Mouse (Mus musculus) Patski (cell line): ENCODE measurements around the gene Avpr1a. TPM values are rescaled to one million over a fixed set of nuclear protein-coding genes. Genes with fewer than 3 reads are reported as not detected.

Experiments
- ATAC-seq: fragments of 100-300 bp; one replicate; pipeline ENCODE4 v1.8.0; 2021
- CTCF ChIA-PET: fragments of 350-600 bp; sonication (Branson Sonifier 250); formaldehyde crosslinking; loops from one replicate; lab custom pipeline; 2022; ENCODE audit warnings: inconsistent platforms; lab: Charles Lee
- POLR2A ChIA-PET: fragments of 350-600 bp; sonication (Branson Sonifier 250); formaldehyde crosslinking; loops from one replicate; lab custom pipeline; 2022; ENCODE audit warnings: antibody characterized with exemption, inconsistent platforms; lab: Charles Lee
- DNase-seq: peaks from one replicate; pipeline ENCODE4 v3.0.0-alpha.2; 2011; ENCODE audit warnings: low read depth, low spot score
- H3K27me3 ChIP-seq: fragments of 371-371 bp; one replicate; pipeline ENCODE4 v1.5.1; 2021
- CTCF ChIP-seq: fragments of 100-300 bp; IDR thresholded peaks from one replicate; pipeline ENCODE4 v1.5.1; 2021
- in situ Hi-C: fragments of 300-500 bp; cut with MboI; formaldehyde crosslinking; loops from 3 replicates; pipeline ENCODE4 v1.11.1; 2018; ENCODE audit warnings: low pct_unique_long_range_greater_than_20kb, mixed read lengths
- polyA plus RNA-seq: library from polyadenylated mRNA; unstranded; gene quantifications from one replicate; pipeline ENCODE4 v1.2.3, GENCODE M21; 2021

Avpr1a gene
- polyA plus RNA-seq: 0.03 TPM

- in situ Hi-C loops: no loop called here
- CTCF ChIA-PET: interaction anchor here (0.7 kb wide), 1 partner anchor 14 kb away, joined by 3 read pairs; no protein-coding TSS in a partner anchor
- no peak for ATAC-seq
Observed at GRCm38 (mm10) chr10:122447861-122448716, at the start of gene Avpr1a. Avpr1a (plus strand) TSS chr10:122448499.

DNA sequence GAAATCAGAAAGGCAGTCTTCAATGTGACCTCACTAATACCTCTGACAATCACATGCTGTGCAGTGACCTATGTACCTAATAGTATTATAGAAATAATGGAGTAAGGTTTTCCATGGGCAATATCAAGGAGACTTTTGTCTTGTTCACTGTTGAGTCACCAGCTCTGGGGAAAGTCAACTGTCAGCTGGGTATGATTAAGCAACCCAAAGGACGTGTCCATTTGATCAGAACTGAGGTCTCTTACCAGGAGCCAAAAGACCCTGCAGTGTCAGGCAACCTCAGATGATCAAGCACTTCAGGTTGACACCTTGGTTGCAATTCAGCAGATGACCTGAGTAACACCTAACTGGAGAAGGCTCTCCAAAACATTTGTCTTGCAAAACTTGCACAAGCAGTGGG, 46.0 kb upstream of the Avpr1a start:
- in situ Hi-C loops: no loop called here

More at GRCm38 (mm10) chr10:122447861-122448716, at the start of gene Avpr1a:
- POLR2A ChIA-PET: no interaction called here
- H3K27me3 ChIP-seq: peaks cover 22% of the 10 kb centered on the region
- no peak for TF ChIP-seq CTCF
- DNase-seq: no peak

GRCm38 (mm10) chr10:122406333-122406732, 42.0 kb upstream of the Avpr1a start:
- no peak for DNase-seq
- no peak for TF ChIP-seq CTCF
- in situ Hi-C loops: no loop called here
- POLR2A ChIA-PET: interaction anchor here (0.6 kb wide), 1 partner anchor 1408 kb away, joined by 7 read pairs; no protein-coding TSS in a partner anchor
- no peak for ATAC-seq
- CTCF ChIA-PET: interaction anchor here (1.2 to 1.8 kb wide), 2 partner anchors 23 to 40 kb away, joined by 3 to 4 read pairs; no protein-coding TSS in a partner anchor
- no peaks in the 10 kb centered on the region for H3K27me3 ChIP-seq

More for the DNA sequence above, 46.0 kb upstream of the Avpr1a start:
- no peaks in the 10 kb centered on the region for H3K27me3 ChIP-seq
- CTCF ChIA-PET: no interaction called here
- DNase-seq (no peak), ATAC-seq (no peak)
- POLR2A ChIA-PET: no interaction called here
- no peak for TF ChIP-seq CTCF

GRCm38 (mm10) chr10:122408697-122409409, 39.4 kb upstream of the Avpr1a start:
- H3K27me3 ChIP-seq: no peaks in the 10 kb centered on the region
- TF ChIP-seq CTCF: no peak
- ATAC-seq: no peak
- in situ Hi-C loops: no loop called here
- CTCF ChIA-PET: no interaction called here
- no peak for DNase-seq
- POLR2A ChIA-PET: no interaction called here

DNA sequence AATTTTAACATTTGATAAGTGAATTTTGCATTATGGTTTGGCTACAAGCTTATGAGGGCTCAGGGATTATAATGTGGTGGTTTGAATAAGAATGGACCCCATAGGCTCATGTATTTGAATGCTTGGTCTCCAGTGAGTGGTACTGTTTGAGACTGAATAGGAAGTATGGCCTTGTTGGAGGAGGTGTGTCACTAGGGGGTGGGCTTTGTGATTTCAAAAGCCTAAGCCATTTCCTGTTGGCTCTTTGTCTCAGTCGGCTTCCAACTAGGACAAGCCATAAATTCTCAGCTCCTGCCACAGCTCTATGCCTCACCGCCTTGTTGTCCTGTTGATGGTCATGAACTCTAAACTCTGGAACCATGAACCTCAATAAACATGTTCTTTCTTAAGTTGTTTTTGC, 37.5 kb upstream of the Avpr1a start:
- in situ Hi-C loops: no loop called here
- POLR2A ChIA-PET: no interaction called here
- ATAC-seq (no peak), DNase-seq (no peak)
- CTCF ChIA-PET: no interaction called here
- no peaks in the 10 kb centered on the region for H3K27me3 ChIP-seq
- no peak for TF ChIP-seq CTCF

GRCm38 (mm10) chr10:122432690-122433089, 15.6 kb upstream of the Avpr1a start:
- no peak for TF ChIP-seq CTCF
- ChIA-PET POLR2A (no interaction called here), CTCF (no interaction called here)
- DNase-seq: no peak
- no peak for ATAC-seq
- in situ Hi-C loops: no loop called here
- H3K27me3 ChIP-seq: peaks cover 3% of the 10 kb centered on the region

- DNase-seq (no peak), ATAC-seq (no peak)
- H3K27me3 ChIP-seq: peaks cover 22% of the 10 kb centered on the region
- CTCF ChIA-PET: interaction anchor here (0.7 kb wide), 1 partner anchor 15 kb away, joined by 3 read pairs; no protein-coding TSS in a partner anchor
- POLR2A ChIA-PET: no interaction called here
- in situ Hi-C loops: no loop called here
- TF ChIP-seq CTCF: peak; percentile 59
Observed at GRCm38 (mm10) chr10:122447275-122447674, 1.0 kb upstream of the Avpr1a start.

GRCm38 (mm10) chr10:122448717-122449611, 665 bp downstream of the Avpr1a start:
- ChIA-PET POLR2A (no interaction called here), CTCF (no interaction called here)
- in situ Hi-C loops: no loop called here
- no peak for DNase-seq
- H3K27me3 ChIP-seq: peaks cover 22% of the 10 kb centered on the region
- no peak for TF ChIP-seq CTCF
- ATAC-seq: peak; percentile 19

- ChIA-PET CTCF (no interaction called here), POLR2A (no interaction called here)
- ATAC-seq (no peak), DNase-seq (no peak)
- peaks cover 22% of the 10 kb centered on the region for H3K27me3 ChIP-seq
- no peak for TF ChIP-seq CTCF
- in situ Hi-C loops: loop anchor here (10.0 kb wide), 1 partner anchor 75 kb away; no protein-coding TSS in a partner anchor
Observed at GRCm38 (mm10) chr10:122449856-122450255, 1.6 kb downstream of the Avpr1a start.

DNA sequence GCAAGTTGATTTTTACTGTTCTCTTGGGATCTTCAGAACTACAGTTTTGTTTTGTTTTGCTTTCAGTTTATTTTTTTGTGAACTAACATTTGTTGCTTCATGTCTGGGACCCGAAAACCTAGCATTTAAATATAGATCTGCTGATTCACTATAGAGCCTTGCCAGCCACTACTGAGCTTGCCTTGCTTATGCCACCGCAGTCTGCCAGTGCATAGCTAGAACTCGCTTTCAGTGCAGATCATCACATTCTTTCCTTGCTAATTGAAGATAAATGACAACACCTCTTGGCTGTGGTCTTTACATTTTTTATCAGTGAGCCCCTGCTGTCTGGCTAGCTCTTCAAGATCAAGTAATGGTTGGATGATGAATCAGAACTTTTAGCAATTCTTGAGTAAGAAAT, 5.2 kb downstream of the Avpr1a start:
- TF ChIP-seq CTCF: no peak
- ATAC-seq: peak; percentile 73
- ChIA-PET CTCF (no interaction called here), POLR2A (no interaction called here)
- no peak for DNase-seq
- in situ Hi-C loops: loop anchor here (10.0 kb wide), 1 partner anchor 71 kb away; no protein-coding TSS in a partner anchor
- H3K27me3 ChIP-seq: peaks cover 19% of the 10 kb centered on the region
